Mouse (Mus musculus) hindbrain, postnatal 0 days (tissue): ENCODE results near the gene Itpripl2. TPM values are rescaled to one million over a fixed set of nuclear protein-coding genes. Genes with fewer than 3 reads are reported as not detected.

Experiments used
- ATAC-seq: fragments of 200-750 bp; cut with Nextera tagmentation; 2 replicates; pipeline ENCODE4 v1.8.0; 2017; ENCODE audit warnings: mild to moderate bottlenecking, moderate TSS enrichment, moderate library complexity
- DNase-seq: peaks from one replicate; pipeline ENCODE4 v3.0.0-alpha.2; 2015; ENCODE audit warnings: low spot score
- H3K27ac ChIP-seq: fragments of 300-500 bp; sonication (generic); 2 replicates; pipeline ENCODE4 v1.5.1; 2014; ENCODE audit warnings: mild to moderate bottlenecking
- H3K27me3 ChIP-seq: fragments of 300-500 bp; sonication (generic); 2 replicates; pipeline ENCODE4 v1.6.1; 2014; ENCODE audit warnings: low read length, mixed read lengths; ENCODE audit not compliant: insufficient read depth
- H3K36me3 ChIP-seq: fragments of 300-500 bp; sonication (generic); 2 replicates; pipeline ENCODE4 v1.6.1; 2014; ENCODE audit warnings: low read length, mixed read lengths; ENCODE audit not compliant: insufficient read depth
- H3K4me1 ChIP-seq: fragments of 300-500 bp; sonication (generic); 2 replicates; pipeline ENCODE4 v1.6.1; 2014; ENCODE audit warnings: antibody characterized with exemption, low read length, mixed read lengths; ENCODE audit not compliant: insufficient read depth
- H3K4me2 ChIP-seq: fragments of 300-500 bp; sonication (generic); 2 replicates; pipeline ENCODE4 v1.6.1; 2014; ENCODE audit warnings: low read depth, mild to moderate bottlenecking, low read length, moderate library complexity, mixed read lengths
- H3K4me3 ChIP-seq: fragments of 300-500 bp; sonication (generic); 2 replicates; pipeline ENCODE4 v1.5.1; 2014; ENCODE audit warnings: low read length
- H3K9ac ChIP-seq: fragments of 300-500 bp; sonication (generic); replicated peaks from 2 replicates; pipeline ENCODE4 v1.6.1; 2014; ENCODE audit warnings: mild to moderate bottlenecking, low read length, moderate library complexity, mixed read lengths
- H3K9me3 ChIP-seq: fragments of 300-500 bp; sonication (generic); 2 replicates; pipeline ENCODE4 v1.6.1; 2016; ENCODE audit warnings: low read length, mixed read lengths
- CTCF ChIP-seq: IDR thresholded peaks from 2 replicates; pipeline ENCODE4 v1.5.1; 2016; ENCODE audit warnings: antibody characterized with exemption, control low read depth, low read depth
- WGBS: fragments of 180-500 bp; shearing (Covaris S2); extraction: QIAGEN DNeasy Blood & Tissue Kit; methylation state at CpG from one replicate; pipeline ENCODE4 v1.1.7; 2014; 5-methylcytosine and 5-hydroxymethylcytosine counted together
- polyA plus RNA-seq: library from polyadenylated mRNA; unstranded; fragments of >200 nt; fragmentation: Nextera tagmentation; extraction: Ambion mirVana; gene quantifications from 2 replicates; pipeline ENCODE4 v1.2.1, GENCODE M21; 2015
- total RNA-seq: library from RNA; depleted of rRNA; stranded (reverse); fragments of >200 nt; gene quantifications from 2 replicates; pipeline ENCODE4 v1.2.3, GENCODE M21; 2014

Itpripl2 gene
- total and polyA plus RNA-seq, 2 experiments from 2014 or later = 0.73 to 6.1 TPM

- no peak for TF ChIP-seq CTCF
- Histone ChIP-seq H3K9me3 (no peaks in the 10 kb centered on the region), H3K27ac (no peak overlapping the region), H3K4me2 (peak overlapping the region; percentile 64), H3K36me3 (no peaks in the 10 kb centered on the region), H3K4me3 (no peak overlapping the region; the same call in 1 of the 2 replicates), H3K27me3 (peaks cover 21% of the 10 kb centered on the region), H3K9ac (no peak overlapping the region), H3K4me1 (peaks cover 3% of the 10 kb centered on the region; the same call in 1 of the 2 replicates)
- WGBS = 19% methylated on average over 57 of the region's 57 CpGs
- no peak for DNase-seq
- ATAC-seq = peak; percentile 14; the same call in 1 of the 2 replicates
These were observed 1.8 kb downstream of the Itpripl2 start for GRCm38 (mm10) chr7:118489706-118490665.

GRCm38 (mm10) chr7:118488060-118488664 is 3.6 kb downstream of the Itpripl2 start:
- H3K27me3 ChIP-seq = peaks cover 21% of the 10 kb centered on the region

GRCm38 (mm10) chr7:118486917-118487316 is 4.9 kb downstream of the Itpripl2 start:
- H3K4me2 ChIP-seq = no peak overlapping the region
- WGBS = 60% methylated on average over 5 of the region's 5 CpGs
- no peak overlapping the region for H3K27ac ChIP-seq

More at GRCm38 (mm10) chr7:118488060-118488664, 3.6 kb downstream of the Itpripl2 start:
- Histone ChIP-seq H3K36me3 (no peaks in the 10 kb centered on the region), H3K4me2 (no peak overlapping the region), H3K4me3 (no peak overlapping the region), H3K9me3 (no peaks in the 10 kb centered on the region), H3K4me1 (peaks cover 3% of the 10 kb centered on the region; the same call in 1 of the 2 replicates), H3K9ac (no peak overlapping the region), H3K27ac (no peak overlapping the region)
- TF ChIP-seq CTCF = 0 out of 2 replicates have a peak, but pooled peaks have one; percentile 10
- ATAC-seq = no peak
- no peak for DNase-seq
- WGBS = 24% methylated on average over 8 of the region's 8 CpGs

GRCm38 (mm10) chr7:118483996-118484395 is 7.8 kb downstream of the Itpripl2 start:
- Histone ChIP-seq H3K27me3 (no peaks in the 10 kb centered on the region), H3K27ac (no peak overlapping the region), H3K4me3 (no peak overlapping the region), H3K4me1 (no peaks in the 10 kb centered on the region; the same call in 1 of the 2 replicates), H3K4me2 (no peak overlapping the region), H3K9ac (no peak overlapping the region), H3K9me3 (no peaks in the 10 kb centered on the region), H3K36me3 (no peaks in the 10 kb centered on the region)
- no peak for TF ChIP-seq CTCF
- ATAC-seq (no peak), DNase-seq (no peak)
- 93% methylated on average over 1 of the region's 1 CpGs for WGBS

More at GRCm38 (mm10) chr7:118486917-118487316, 4.9 kb downstream of the Itpripl2 start:
- Histone ChIP-seq H3K36me3 (no peaks in the 10 kb centered on the region), H3K4me3 (no peak overlapping the region), H3K9me3 (no peaks in the 10 kb centered on the region), H3K9ac (no peak overlapping the region), H3K27me3 (peaks cover 19% of the 10 kb centered on the region), H3K4me1 (peaks cover 3% of the 10 kb centered on the region; the same call in 1 of the 2 replicates)
- ATAC-seq = no peak
- TF ChIP-seq CTCF = no peak
- DNase-seq = no peak

GRCm38 (mm10) chr7:118482001-118482400 is 9.8 kb downstream of the Itpripl2 start:
- Histone ChIP-seq H3K27me3 (no peaks in the 10 kb centered on the region), H3K4me1 (no peaks in the 10 kb centered on the region), H3K4me2 (no peak overlapping the region), H3K4me3 (no peak overlapping the region), H3K9me3 (no peaks in the 10 kb centered on the region), H3K27ac (no peak overlapping the region), H3K9ac (no peak overlapping the region), H3K36me3 (no peaks in the 10 kb centered on the region)
- TF ChIP-seq CTCF = no peak
- no peak for DNase-seq
- no peak for ATAC-seq
- 86% methylated on average over 2 of the region's 2 CpGs for WGBS

GRCm38 (mm10) chr7:118481047-118481810 is 10.5 kb downstream of the Itpripl2 start:
- Histone ChIP-seq H3K36me3 (no peaks in the 10 kb centered on the region), H3K27ac (no peak overlapping the region), H3K9ac (no peak overlapping the region), H3K4me3 (no peak overlapping the region), H3K27me3 (no peaks in the 10 kb centered on the region), H3K4me2 (no peak overlapping the region), H3K4me1 (no peaks in the 10 kb centered on the region), H3K9me3 (no peaks in the 10 kb centered on the region)
- DNase-seq (no peak), ATAC-seq (no peak)
- 90% methylated on average over 10 of the region's 10 CpGs for WGBS
- TF ChIP-seq CTCF = no peak
